Mouse (Mus musculus): ENCODE measurements around the gene H2-Ob.

- TF ChIP-seq CTCF (conservative IDR thresholded peaks at IDR 0.05; ENCODE audit: insufficient read depth, insufficient read length, low read depth, low read length) (no peak), POLR2A (IDR thresholded peaks at IDR 0.05; ENCODE audit: low read depth, low read length) (no peak)
Measured at GRCm38 (mm10) chr17:34281836-34282235, 43.1 kb downstream of the H2-Ob start.

Measured in kidney, adult 2 months (tissue).